Mouse (Mus musculus) cerebellum, postnatal 4 days (tissue): ENCODE measurements at regions not wholly inside any gene's neighbourhood (a gene's known extent, or its start where the extent isn't known, plus 50 kb on each side); places are given as distances from the start of the nearest gene placed in this dataset.
A peak's percentile ranks its signal among the peaks of the same experiment; 100 is the strongest.

Experiments used
- DNase-seq, 2 experiments: peaks; one replicate each; pipeline ENCODE4 v3.0.0; 2022; ENCODE audit warnings: low spot score in 2 of 2, mixed read lengths in 1 of 2

- no peak for DNase-seq
Measured at GRCm38 (mm10) chr15:96119240-96119639, 168.1 kb upstream of the Arid2 start.

GRCm38 (mm10) chr15:96124397-96124796, 162.9 kb upstream of the Arid2 start:
- no peak for DNase-seq

DNA sequence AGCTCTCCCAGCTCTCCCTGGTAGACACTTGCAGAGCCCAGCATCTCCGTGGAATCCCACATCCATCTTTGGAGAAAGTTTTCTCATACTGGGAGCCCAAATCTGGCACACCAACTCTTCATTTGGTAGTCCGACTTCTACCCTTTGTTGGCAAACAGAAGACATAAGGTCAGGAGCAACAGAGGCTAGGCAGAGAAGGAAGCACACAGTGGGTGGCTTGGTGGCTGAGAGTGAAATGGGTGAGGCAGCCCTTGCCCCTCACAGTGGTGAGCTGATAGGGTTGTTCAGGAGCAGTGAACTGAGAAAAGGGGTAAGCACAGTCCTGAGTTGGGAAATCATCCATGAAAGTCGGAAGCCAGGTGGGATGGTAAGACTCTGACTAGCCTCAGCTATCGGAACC, 157.6 kb upstream of the Arid2 start:
- DNase-seq, result no peak

DNA sequence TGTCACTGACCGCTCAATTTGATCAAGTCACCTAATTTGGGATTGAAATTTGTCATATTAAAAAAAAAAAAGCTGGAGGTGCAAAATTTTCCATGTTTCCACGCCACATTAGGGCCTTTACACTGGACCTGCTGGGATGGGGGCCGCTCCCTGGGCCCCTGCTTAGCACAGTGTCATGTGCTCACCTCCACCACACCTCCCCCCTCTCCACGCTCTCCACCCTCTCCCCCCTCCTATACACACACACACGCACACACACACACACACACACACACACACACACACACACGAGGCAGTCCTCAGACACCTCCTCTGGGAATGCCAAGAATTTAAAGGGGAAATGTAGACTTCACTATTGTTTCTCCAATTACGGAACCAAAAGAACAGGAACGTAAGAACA, 156.8 kb upstream of the Arid2 start:
- DNase-seq, result no peak

DNA sequence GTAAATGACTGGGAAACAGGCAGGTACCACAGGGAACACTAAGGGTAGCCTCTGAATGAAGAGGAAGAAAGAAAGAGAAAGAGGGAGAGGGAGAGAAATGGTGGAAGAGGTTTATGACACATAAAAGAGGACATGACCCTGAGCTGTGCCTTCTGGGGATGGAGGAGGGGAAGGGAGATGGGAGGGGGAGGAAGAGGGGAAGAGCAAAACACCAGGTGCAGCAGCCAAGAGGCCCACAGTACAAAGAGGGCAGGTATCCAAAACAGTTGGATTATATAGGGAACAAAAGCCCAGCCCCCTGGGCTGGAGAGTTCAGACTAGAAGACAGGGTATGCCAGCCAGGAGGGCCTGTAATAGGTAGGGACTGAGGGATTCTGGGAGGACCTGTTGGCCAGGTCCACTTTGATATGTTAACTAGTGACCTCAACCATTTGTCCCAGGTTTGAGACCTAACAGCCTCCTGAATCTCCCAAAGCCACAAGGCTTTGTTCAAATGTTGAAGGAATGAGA, 155.7 kb upstream of the Arid2 start:
- DNase-seq, result no peak

GRCm38 (mm10) chr15:96132636-96133035, 154.7 kb upstream of the Arid2 start:
- peak in 1 of 2 experiments; percentile 7 for DNase-seq

GRCm38 (mm10) chr15:96135250-96135731, 152.0 kb upstream of the Arid2 start:
- no peak for DNase-seq

GRCm38 (mm10) chr15:96135816-96136215, 151.5 kb upstream of the Arid2 start:
- no peak for DNase-seq

DNA sequence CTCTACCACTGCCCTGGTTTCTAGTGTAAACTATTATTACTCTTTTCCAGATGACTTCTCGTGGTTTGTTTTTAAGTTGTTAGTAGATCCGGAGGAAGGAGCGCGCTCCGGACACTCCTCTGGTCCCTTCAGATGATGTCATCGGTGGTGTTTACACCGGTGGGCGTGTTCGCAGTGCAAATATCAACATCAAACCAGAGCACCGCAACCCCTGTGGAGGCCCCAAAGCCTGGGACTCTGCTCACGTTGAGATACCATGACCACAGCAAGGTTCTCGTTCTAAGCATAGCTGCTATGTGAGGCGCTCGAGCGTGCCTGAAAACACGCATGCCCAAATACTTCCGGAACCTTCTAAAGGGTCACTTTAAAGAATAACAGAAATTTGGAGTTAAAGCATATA, 149.8 kb upstream of the Arid2 start:
- no peak for DNase-seq

- no peak for DNase-seq
Measured at GRCm38 (mm10) chr15:96137945-96138344, 149.4 kb upstream of the Arid2 start.

DNA sequence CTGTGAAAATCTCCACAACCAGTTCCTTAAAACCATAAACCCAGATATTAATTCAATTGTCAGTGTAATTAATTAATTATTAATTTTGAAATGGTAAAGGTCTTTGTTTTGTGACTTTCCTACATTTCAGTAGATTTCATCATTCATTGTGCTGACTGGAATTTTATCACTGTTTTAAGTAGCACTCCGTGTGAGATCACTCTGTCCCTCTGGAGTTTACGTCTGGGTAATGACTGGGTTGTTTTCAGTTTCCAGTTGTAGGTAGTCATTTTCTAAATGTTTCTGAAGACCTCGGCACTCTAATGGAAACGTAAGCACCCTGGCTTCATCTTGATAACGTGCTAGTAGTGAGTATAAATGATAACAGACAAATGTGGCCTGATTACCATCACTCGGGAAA, 133.8 kb upstream of the Arid2 start:
- no peak for DNase-seq

DNA sequence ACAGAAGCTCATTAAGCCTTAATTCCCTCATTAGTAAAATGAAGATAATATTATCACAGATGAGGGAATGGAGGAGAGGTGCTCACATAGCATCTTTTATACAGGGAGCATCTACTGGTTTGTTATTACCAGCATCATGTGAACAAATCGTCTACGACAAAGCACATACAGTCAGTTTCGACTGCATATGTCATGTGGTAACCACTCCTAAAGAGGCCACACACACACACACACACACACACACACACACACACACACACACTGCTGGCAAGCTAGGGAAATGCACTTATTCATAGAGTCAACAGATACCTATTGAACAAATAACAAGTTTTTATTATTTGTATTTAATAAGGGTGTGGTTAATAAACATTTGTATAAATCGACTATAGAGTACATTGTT, 129.0 kb upstream of the Arid2 start:
- no peak for DNase-seq

- peak in 1 of 2 experiments; percentile 35 for DNase-seq
Measured at GRCm38 (mm10) chr15:96164771-96165431, 122.4 kb upstream of the Arid2 start.

DNA sequence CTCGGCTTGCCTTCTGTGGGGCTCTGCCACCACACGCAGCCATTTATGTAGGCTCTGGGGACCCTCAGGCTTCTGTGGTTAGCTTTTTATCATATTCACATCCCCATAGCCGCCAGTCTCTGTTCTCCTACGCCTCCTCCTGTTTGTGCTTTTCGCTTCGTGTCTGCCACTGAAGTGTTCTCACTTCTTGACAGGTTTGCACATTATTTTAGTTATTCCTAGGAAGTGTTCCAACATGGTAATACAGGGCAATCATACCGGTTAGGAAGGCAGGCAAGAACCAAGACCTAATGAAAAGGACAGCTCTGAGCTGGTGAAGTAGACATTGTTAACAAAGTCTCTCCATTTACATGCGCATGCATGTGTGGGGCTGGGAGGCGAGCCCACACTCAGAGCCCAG, 120.1 kb upstream of the Arid2 start:
- no peak for DNase-seq

GRCm38 (mm10) chr15:96169726-96170467, 117.4 kb upstream of the Arid2 start:
- DNase-seq, result no peak

DNA sequence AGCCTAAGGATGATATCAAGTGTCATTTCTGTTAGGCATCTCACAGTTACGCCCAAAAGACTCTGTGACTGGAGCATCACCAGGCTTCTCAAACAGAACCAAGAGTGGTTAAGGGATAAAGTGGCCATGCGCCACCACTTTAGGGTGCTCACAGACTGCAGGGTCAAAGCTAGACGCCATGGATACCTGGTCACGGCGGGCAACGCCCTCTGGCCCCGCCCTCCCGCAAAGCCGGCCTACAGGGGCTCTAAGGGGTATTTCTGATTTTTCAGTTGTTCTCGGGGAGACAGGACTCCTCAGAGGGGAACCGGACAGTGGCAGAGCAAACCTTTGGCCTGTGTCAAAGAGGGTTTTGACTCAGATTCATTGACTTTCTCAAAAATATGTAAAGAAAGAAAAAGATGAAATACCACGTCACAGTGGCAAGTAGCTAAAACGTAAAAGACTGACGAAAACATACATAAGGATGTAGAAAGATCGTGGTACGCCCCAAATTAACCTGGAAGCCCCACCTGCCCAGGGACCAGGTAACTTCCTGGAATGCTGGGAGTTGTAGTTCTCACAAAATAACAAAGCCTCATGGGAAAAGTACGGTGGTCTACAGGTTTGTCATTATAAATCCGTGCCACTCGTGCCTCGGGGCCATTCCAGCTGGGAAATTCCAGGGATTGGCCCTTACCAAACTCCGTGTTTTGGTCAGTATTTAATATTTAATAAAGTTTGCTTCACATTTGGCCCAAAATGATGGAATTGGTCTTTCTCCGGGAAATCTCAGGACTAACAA, 116.1 kb upstream of the Arid2 start:
- no peak for DNase-seq

DNA sequence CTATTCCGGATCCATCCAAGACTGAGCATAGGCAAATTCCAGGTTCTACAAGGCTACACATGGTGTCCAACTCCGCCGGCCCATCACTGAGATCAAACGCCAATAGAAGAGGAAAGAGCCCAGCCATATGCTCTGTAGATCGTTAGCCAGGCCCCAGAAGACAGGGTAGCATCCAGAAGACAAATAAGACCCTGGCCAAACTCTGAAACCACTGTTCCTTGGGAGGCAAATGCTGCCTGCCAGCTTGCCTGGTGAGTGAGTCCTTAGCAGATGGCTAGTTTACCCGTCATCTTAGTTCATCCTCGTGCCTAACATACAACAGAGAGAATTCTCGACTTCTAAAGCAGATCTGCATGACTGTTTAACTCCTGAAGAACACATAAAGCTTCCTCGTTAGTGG, 109.4 kb upstream of the Arid2 start:
- DNase-seq, result no peak

DNA sequence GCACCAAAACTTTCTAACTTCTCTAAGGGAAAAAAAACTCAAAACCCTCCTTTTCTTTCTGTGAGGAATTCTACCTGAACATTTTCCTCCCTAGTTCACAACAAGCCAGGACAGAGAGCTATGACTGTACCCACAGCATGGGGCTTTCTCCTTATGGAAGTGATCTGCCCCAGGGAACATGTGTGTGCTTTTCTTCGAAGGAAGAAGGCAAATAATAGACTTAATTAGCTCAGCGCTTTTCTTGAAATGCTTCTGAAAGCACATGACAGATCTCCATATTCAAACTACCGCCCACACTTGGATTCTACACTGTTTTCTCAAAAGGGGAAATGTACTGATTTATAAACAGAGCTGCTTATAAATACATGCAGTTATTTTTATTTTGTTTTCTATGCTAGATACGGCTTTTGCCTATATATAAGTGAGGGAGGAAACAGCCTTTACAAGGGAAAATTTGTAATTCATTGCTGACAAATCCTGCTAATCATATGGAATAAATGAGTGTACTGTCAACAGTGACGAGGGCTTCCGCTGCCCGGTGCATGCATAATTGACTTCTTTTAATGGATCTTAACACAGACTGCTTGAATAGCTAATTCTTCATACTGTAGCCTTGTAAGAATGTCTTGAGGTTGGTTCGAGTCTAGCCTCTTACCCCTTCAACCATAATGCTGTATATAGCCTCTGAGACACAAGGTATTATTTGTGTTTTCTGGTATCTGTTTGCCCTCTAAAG, 108.8 kb upstream of the Arid2 start:
- no peak for DNase-seq

- no peak for DNase-seq
Measured at GRCm38 (mm10) chr15:96179511-96179910, 107.8 kb upstream of the Arid2 start.

DNA sequence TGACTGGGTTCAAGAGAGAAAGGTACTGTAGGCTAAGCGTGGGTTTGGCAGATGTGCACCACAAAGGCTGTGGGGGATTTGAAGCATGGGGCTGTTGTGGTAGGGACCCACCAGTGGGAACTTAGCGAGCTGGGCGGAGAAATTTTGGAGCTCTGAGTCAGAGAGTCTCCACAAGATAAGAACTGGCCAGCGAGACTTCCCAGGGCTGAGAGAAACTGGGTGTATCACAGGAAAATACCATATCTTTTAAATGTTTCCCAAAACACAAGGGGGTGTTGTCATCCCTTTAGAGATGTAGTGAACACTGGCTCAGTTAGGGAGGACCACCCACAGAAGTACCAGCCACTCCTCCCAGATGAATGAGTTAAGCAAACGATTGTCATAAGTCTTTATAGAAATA, 107.3 kb upstream of the Arid2 start:
- no peak for DNase-seq

DNA sequence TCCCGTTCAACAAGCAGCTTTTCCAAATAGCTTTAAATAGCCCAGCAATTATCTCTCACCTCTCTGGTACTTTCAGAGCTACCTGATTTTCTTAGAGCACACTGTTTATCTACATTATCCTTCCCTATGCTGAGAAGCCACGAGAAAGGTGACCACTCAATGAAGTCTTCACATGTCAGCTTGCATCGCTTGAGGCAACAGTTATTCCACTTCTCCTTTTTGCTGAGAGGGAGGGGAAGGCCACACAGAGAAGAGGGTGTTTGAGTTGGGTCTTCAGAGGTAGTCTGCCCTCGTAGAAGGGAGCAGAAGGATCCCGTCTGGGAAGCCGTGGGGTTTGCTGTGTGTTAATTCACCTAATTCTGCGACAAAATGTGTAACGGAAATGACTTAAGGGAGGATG, 106.3 kb upstream of the Arid2 start:
- no peak for DNase-seq

DNA sequence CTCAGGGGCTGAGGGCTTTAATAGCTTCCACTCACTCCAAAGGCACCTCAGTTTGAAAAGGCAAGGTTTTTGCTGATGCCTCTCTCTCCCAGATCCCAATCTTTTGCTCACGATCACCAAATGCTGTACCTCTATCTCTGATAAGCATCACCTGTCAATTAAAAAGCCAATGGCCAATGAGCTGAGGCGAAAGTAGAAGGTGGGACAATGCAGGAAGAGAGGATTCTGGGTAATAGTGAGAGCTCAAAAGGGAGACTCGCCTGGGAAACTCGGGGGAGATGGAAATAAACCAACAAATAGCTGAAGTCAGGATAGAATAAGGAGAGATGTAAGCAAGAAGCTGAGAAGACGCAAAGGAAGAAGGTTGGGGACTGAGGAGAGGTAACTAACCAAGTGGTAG, 105.0 kb upstream of the Arid2 start:
- no peak for DNase-seq
